Mouse (Mus musculus) midbrain, embryonic 16.5 days (tissue): Measurements from ENCODE around the gene Arhgef10l. TPM values are rescaled to one million over a fixed set of nuclear protein-coding genes. Genes with fewer than 3 reads are reported as not detected.

Source experiments
- ATAC-seq: fragments of 200-750 bp; cut with Nextera tagmentation; 2 replicates; pipeline ENCODE4 v1.8.0; 2017; ENCODE audit warnings: moderate TSS enrichment
- H3K27ac ChIP-seq: fragments of 300-500 bp; sonication (generic); 2 replicates; pipeline ENCODE4 v1.5.1; 2014; ENCODE audit warnings: mild to moderate bottlenecking, low read length, mixed read lengths
- H3K27me3 ChIP-seq: fragments of 300-500 bp; sonication (generic); 2 replicates; pipeline ENCODE4 v1.6.1; 2014; ENCODE audit warnings: low read depth, low read length, mixed read lengths; ENCODE audit not compliant: control insufficient read depth, insufficient read depth
- H3K36me3 ChIP-seq: fragments of 300-500 bp; sonication (generic); 2 replicates; pipeline ENCODE4 v1.6.1; 2014; ENCODE audit warnings: mild to moderate bottlenecking, low read length, moderate library complexity, mixed read lengths; ENCODE audit not compliant: control insufficient read depth, insufficient read depth
- H3K4me1 ChIP-seq: fragments of 300-500 bp; sonication (generic); 2 replicates; pipeline ENCODE4 v1.6.1; 2014; ENCODE audit warnings: mild to moderate bottlenecking, low read length, mixed read lengths; ENCODE audit not compliant: control insufficient read depth, insufficient read depth
- H3K4me2 ChIP-seq: fragments of 300-500 bp; sonication (generic); 2 replicates; pipeline ENCODE4 v1.6.1; 2014; ENCODE audit warnings: mild to moderate bottlenecking, low read length, mixed read lengths
- H3K4me3 ChIP-seq: fragments of 300-500 bp; sonication (generic); 2 replicates; pipeline ENCODE4 v1.5.1; 2014; ENCODE audit warnings: low read depth, mild to moderate bottlenecking, low read length, moderate library complexity, mixed read lengths
- H3K9ac ChIP-seq: fragments of 300-500 bp; sonication (generic); 2 replicates; pipeline ENCODE4 v1.6.1; 2014; ENCODE audit warnings: low read depth, low read length, mixed read lengths
- H3K9me3 ChIP-seq: fragments of 300-500 bp; sonication (generic); replicated peaks from 2 replicates; pipeline ENCODE4 v1.6.1; 2014; ENCODE audit warnings: mild to moderate bottlenecking, low read length, mixed read lengths; ENCODE audit not compliant: control insufficient read depth, poor library complexity, severe bottlenecking
- WGBS: fragments of 180-500 bp; shearing (Covaris S2); extraction: QIAGEN DNeasy Blood & Tissue Kit; methylation state at CpG from one replicate; pipeline ENCODE4 v1.1.7; 2014; 5-methylcytosine and 5-hydroxymethylcytosine counted together
- polyA plus RNA-seq: library from polyadenylated mRNA; unstranded; fragments of >200 nt; fragmentation: Nextera tagmentation; extraction: Ambion mirVana; gene quantifications from 2 replicates; pipeline ENCODE4 v1.2.1, GENCODE M21; 2015

Arhgef10l gene
- polyA plus RNA-seq, 1 experiment from 2014 or later: 24.5 TPM

GRCm38 (mm10) chr4:140610841-140611609 is 54.8 kb downstream of the Arhgef10l start:
- no peak overlapping the region for H3K9ac ChIP-seq

GRCm38 (mm10) chr4:140608228-140608720 is 57.5 kb downstream of the Arhgef10l start:
- 80% methylated on average over 9 of the region's 9 CpGs for WGBS
- no peak overlapping the region for H3K4me2 ChIP-seq
- ATAC-seq: no peak
- H3K27ac ChIP-seq: no peak overlapping the region
- no peak overlapping the region for H3K4me3 ChIP-seq
- H3K9me3 ChIP-seq: no peaks in the 10 kb centered on the region
- H3K9ac ChIP-seq: no peak overlapping the region
- no peaks in the 10 kb centered on the region for H3K36me3 ChIP-seq
- H3K27me3 ChIP-seq: no peaks in the 10 kb centered on the region
- H3K4me1 ChIP-seq: no peaks in the 10 kb centered on the region

More at GRCm38 (mm10) chr4:140610841-140611609, 54.8 kb downstream of the Arhgef10l start:
- Histone ChIP-seq H3K4me3 (no peak overlapping the region), H3K9me3 (no peaks in the 10 kb centered on the region), H3K27me3 (no peaks in the 10 kb centered on the region), H3K4me1 (no peaks in the 10 kb centered on the region), H3K4me2 (no peak overlapping the region), H3K36me3 (0 out of 2 replicates have a peak, but pooled peaks cover 5% of the 10 kb centered on the region), H3K27ac (no peak overlapping the region; the same call in 1 of the 2 replicates)
- ATAC-seq: no peak
- WGBS: 35% methylated on average over 12 of the region's 12 CpGs

GRCm38 (mm10) chr4:140606779-140607178 is 59.0 kb downstream of the Arhgef10l start:
- no peaks in the 10 kb centered on the region; the same call in 1 of the 2 replicates for H3K36me3 ChIP-seq
- H3K27me3 ChIP-seq: no peaks in the 10 kb centered on the region
- WGBS: 91% methylated on average over 7 of the region's 7 CpGs
- no peaks in the 10 kb centered on the region for H3K4me1 ChIP-seq
- H3K9ac ChIP-seq: no peak overlapping the region
- no peak overlapping the region for H3K4me2 ChIP-seq
- H3K4me3 ChIP-seq: no peak overlapping the region
- no peak for ATAC-seq
- H3K27ac ChIP-seq: no peak overlapping the region
- no peaks in the 10 kb centered on the region for H3K9me3 ChIP-seq

GRCm38 (mm10) chr4:140606197-140606596 is 59.6 kb downstream of the Arhgef10l start:
- H3K4me3 ChIP-seq: no peak overlapping the region
- 0 out of 2 replicates have a peak, but pooled peaks have one; percentile 61 for ATAC-seq
- H3K27ac ChIP-seq: peak overlapping the region; percentile 26
- H3K9ac ChIP-seq: no peak overlapping the region
- H3K27me3 ChIP-seq: no peaks in the 10 kb centered on the region
- 63% methylated on average over 7 of the region's 7 CpGs for WGBS
- H3K9me3 ChIP-seq: no peaks in the 10 kb centered on the region
- H3K4me1 ChIP-seq: no peaks in the 10 kb centered on the region
- H3K36me3 ChIP-seq: no peaks in the 10 kb centered on the region; the same call in 1 of the 2 replicates
- H3K4me2 ChIP-seq: no peak overlapping the region

- H3K4me2 ChIP-seq: no peak overlapping the region
- 0 out of 2 replicates have a peak, but pooled peaks have one; percentile 27 for ATAC-seq
- 66% methylated on average over 7 of the region's 7 CpGs for WGBS
- no peak overlapping the region for H3K4me3 ChIP-seq
- H3K27me3 ChIP-seq: no peaks in the 10 kb centered on the region
- no peaks in the 10 kb centered on the region for H3K9me3 ChIP-seq
- H3K36me3 ChIP-seq: no peaks in the 10 kb centered on the region; the same call in 1 of the 2 replicates
- no peak overlapping the region for H3K9ac ChIP-seq
- no peaks in the 10 kb centered on the region for H3K4me1 ChIP-seq
- H3K27ac ChIP-seq: peak overlapping the region; percentile 24
Observed at GRCm38 (mm10) chr4:140605790-140606189, 60.0 kb downstream of the Arhgef10l start.

DNA sequence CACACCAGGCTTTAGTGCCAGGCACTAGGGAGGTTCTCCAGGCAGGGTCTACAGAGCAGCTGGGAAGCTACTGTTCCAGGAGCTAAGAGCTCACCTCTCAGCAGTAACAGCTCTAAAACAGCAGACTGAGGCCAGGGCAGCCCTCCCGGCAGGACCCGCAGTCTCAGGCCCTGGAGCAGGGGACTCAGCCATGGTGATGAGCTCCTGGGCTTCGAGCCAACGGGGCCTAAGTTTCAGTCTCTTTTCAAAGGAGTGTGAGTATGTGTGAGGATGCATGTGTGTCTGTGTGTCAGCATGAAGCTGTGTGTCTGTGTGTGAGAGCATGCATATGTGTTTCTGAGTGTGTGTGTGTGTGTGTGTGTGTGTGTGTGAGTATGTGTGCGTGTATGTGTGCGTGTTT is 60.6 kb downstream of the Arhgef10l start:
- H3K27ac ChIP-seq: no peak overlapping the region
- 0 out of 2 replicates have a peak overlapping the region, but pooled peaks have one; percentile 4 for H3K9ac ChIP-seq
- H3K4me3 ChIP-seq: no peak overlapping the region
- H3K27me3 ChIP-seq: no peaks in the 10 kb centered on the region
- H3K4me2 ChIP-seq: no peak overlapping the region
- no peaks in the 10 kb centered on the region; the same call in 1 of the 2 replicates for H3K36me3 ChIP-seq
- no peaks in the 10 kb centered on the region for H3K4me1 ChIP-seq
- H3K9me3 ChIP-seq: no peaks in the 10 kb centered on the region
- 83% methylated on average over 6 of the region's 6 CpGs for WGBS
- ATAC-seq: no peak

DNA sequence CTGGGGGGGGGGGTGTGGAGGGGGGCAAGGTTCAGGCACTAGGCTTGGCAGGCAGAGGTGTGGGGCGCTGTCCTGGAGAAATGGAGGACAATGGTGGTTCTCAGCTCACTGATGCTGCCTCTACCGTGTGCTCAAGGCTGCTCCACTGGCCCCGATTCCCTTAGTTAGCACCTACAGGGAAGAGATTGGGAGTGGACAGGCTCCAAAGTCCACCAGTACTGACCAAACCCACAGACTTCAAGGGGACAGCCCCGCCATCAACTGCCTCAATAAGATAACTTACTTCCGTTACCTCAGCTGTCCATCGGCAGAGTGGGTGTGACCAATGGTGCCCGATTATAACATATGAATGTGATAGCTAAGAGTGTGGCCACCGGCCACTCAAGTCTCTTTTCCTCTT is 61.3 kb downstream of the Arhgef10l start:
- no peak for ATAC-seq
- Histone ChIP-seq H3K4me1 (no peaks in the 10 kb centered on the region), H3K9ac (no peak overlapping the region), H3K4me3 (no peak overlapping the region), H3K27me3 (no peaks in the 10 kb centered on the region), H3K9me3 (no peaks in the 10 kb centered on the region), H3K27ac (no peak overlapping the region), H3K36me3 (no peaks in the 10 kb centered on the region; the same call in 1 of the 2 replicates), H3K4me2 (no peak overlapping the region)
- WGBS: 93% methylated on average over 8 of the region's 8 CpGs

- no peaks in the 10 kb centered on the region for H3K9me3 ChIP-seq
- H3K36me3 ChIP-seq: peaks cover 2% of the 10 kb centered on the region; the same call in 1 of the 2 replicates
- no peak overlapping the region for H3K4me2 ChIP-seq
- no peaks in the 10 kb centered on the region for H3K27me3 ChIP-seq
- WGBS: 84% methylated on average over 4 of the region's 4 CpGs
- no peak overlapping the region for H3K4me3 ChIP-seq
- H3K27ac ChIP-seq: no peak overlapping the region
- no peaks in the 10 kb centered on the region for H3K4me1 ChIP-seq
- ATAC-seq: no peak
- H3K9ac ChIP-seq: no peak overlapping the region
Observed at GRCm38 (mm10) chr4:140602022-140602421, 63.8 kb downstream of the Arhgef10l start.

GRCm38 (mm10) chr4:140601153-140601552 is 64.7 kb downstream of the Arhgef10l start:
- no peaks in the 10 kb centered on the region for H3K27me3 ChIP-seq
- 76% methylated on average over 11 of the region's 11 CpGs for WGBS
- no peak overlapping the region for H3K4me3 ChIP-seq
- H3K9ac ChIP-seq: no peak overlapping the region
- no peaks in the 10 kb centered on the region for H3K4me1 ChIP-seq
- no peaks in the 10 kb centered on the region for H3K9me3 ChIP-seq
- H3K36me3 ChIP-seq: peaks cover 2% of the 10 kb centered on the region; the same call in 1 of the 2 replicates
- no peak for ATAC-seq
- H3K4me2 ChIP-seq: no peak overlapping the region
- H3K27ac ChIP-seq: no peak overlapping the region
